Mouse (Mus musculus): Measurements from ENCODE around the gene Ccdc71.

GRCm38 (mm10) chr9:108462192-108462591, 1.9 kb downstream of the Ccdc71 start:
- TF ChIP-seq CTCF (IDR thresholded peaks at IDR 0.05; ENCODE audit: low read depth, low read length) (no peak), GATA1 (IDR thresholded peaks at IDR 0.05; ENCODE audit: borderline replicate concordance, low read length) (no peak), TAL1 (conservative IDR thresholded peaks at IDR 0.05; ENCODE audit: low read depth, low read length) (no peak)

Data from G1E (cell line).